Mouse (Mus musculus) spleen, adult 2 months (tissue): Measurements from ENCODE around the gene Mia3.

Experiments
- CTCF ChIP-seq: fragments of 200-500 bp; IDR thresholded peaks from 2 replicates; pipeline ENCODE4 v1.5.1; 2011; ENCODE audit warnings: mild to moderate bottlenecking, inconsistent platforms; ENCODE audit not compliant: insufficient read depth, insufficient read length, insufficient replicate concordance; ENCODE audit errors: extremely low read depth
- POLR2A ChIP-seq: fragments of 200-500 bp; IDR thresholded peaks from 2 replicates; pipeline ENCODE4 v1.6.1; 2011; ENCODE audit warnings: low read depth, low read length, inconsistent platforms

DNA sequence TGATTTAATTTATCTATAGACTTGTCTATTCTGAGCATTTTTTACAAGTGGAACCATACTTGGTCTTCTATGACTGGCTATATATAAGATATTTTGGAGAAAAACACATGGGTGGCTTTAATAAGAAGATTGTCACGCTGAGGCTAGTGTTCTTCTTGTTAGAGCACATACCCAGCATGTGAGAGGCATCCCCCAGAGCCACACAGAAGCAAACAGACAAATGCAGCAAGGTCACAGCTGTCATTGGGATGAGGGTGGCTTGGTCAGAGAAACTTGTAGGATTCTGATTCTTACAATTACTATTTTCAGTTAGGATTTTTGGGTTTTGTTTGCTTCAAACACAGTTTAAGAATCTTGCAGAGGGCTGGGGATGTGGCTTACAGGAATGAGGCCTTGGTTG is 60.9 kb downstream of the Mia3 start:
- no peak for TF ChIP-seq POLR2A
- TF ChIP-seq CTCF = no peak
